Mouse (Mus musculus) stomach, postnatal 0 days (tissue): ENCODE data around the gene Abhd16a. TPM values are rescaled to one million over a fixed set of nuclear protein-coding genes. Genes with fewer than 3 reads are reported as not detected.

ENCODE experiments used
- ATAC-seq: fragments of 200-750 bp; cut with Nextera tagmentation; 2 replicates; pipeline ENCODE4 v1.8.0; 2017; ENCODE audit not compliant: low FRiP score, low TSS enrichment
- DNase-seq: peaks from one replicate; pipeline ENCODE4 v3.0.0-alpha.2; 2016; ENCODE audit warnings: low spot score
- H3K27ac ChIP-seq: fragments of 300-500 bp; sonication (generic); replicated peaks from 2 replicates; pipeline ENCODE4 v1.5.1; 2014; ENCODE audit warnings: mild to moderate bottlenecking, control low read depth
- H3K27me3 ChIP-seq: fragments of 300-500 bp; sonication (generic); 2 replicates; pipeline ENCODE4 v1.6.1; 2014; ENCODE audit warnings: low read length; ENCODE audit not compliant: control insufficient read depth, insufficient read depth
- H3K36me3 ChIP-seq: fragments of 300-500 bp; sonication (generic); 2 replicates; pipeline ENCODE4 v1.6.1; 2014; ENCODE audit warnings: low read length, mixed read lengths; ENCODE audit not compliant: control insufficient read depth, insufficient read depth
- H3K4me1 ChIP-seq: fragments of 300-500 bp; sonication (generic); replicated peaks from 2 replicates; pipeline ENCODE4 v1.6.1; 2014; ENCODE audit warnings: antibody characterized with exemption; ENCODE audit not compliant: control insufficient read depth, insufficient read depth
- H3K4me2 ChIP-seq: fragments of 300-500 bp; sonication (generic); replicated peaks from 2 replicates; pipeline ENCODE4 v1.6.1; 2014; ENCODE audit warnings: low read depth, mild to moderate bottlenecking, control low read depth, moderate library complexity
- H3K4me3 ChIP-seq: fragments of 300-500 bp; sonication (generic); 2 replicates; pipeline ENCODE4 v1.5.1; 2014; ENCODE audit warnings: low read depth, low read length, control low read depth
- H3K9ac ChIP-seq: fragments of 300-500 bp; sonication (generic); 2 replicates; pipeline ENCODE4 v1.6.1; 2014; ENCODE audit warnings: mild to moderate bottlenecking, low read length, control low read depth, mixed read lengths
- H3K9me3 ChIP-seq: fragments of 300-500 bp; sonication (generic); 2 replicates; pipeline ENCODE4 v1.6.1; 2016; ENCODE audit warnings: low read length; ENCODE audit not compliant: control insufficient read depth
- CTCF ChIP-seq: IDR thresholded peaks from 2 replicates; pipeline ENCODE4 v1.5.1; 2016; ENCODE audit warnings: antibody characterized with exemption, low read depth, mild to moderate bottlenecking, moderate library complexity
- EP300 ChIP-seq: optimal IDR thresholded peaks from 2 replicates; pipeline ENCODE3; 2016; ENCODE audit warnings: antibody characterized with exemption
- WGBS: fragments of 180-500 bp; shearing (Covaris S2); extraction: QIAGEN DNeasy Blood & Tissue Kit; methylation state at CpG from one replicate; pipeline ENCODE4 v1.1.7; 2014; 5-methylcytosine and 5-hydroxymethylcytosine counted together
- polyA plus RNA-seq: library from polyadenylated mRNA; unstranded; fragments of >200 nt; fragmentation: Nextera tagmentation; extraction: Ambion mirVana; gene quantifications from 2 replicates; pipeline ENCODE4 v1.2.1, GENCODE M21; 2015

Gene Abhd16a
- polyA plus RNA-seq, 1 experiment from 2014 or later = 74.2 TPM

- DNase-seq (no peak), ATAC-seq (no peak)
- no peak within 1 kb of the TSS for H3K9ac ChIP-seq
- TF ChIP-seq CTCF = no peak
- no peak for TF ChIP-seq EP300
- no peaks in the 10 kb centered on the region for H3K27me3 ChIP-seq
- WGBS = 69% methylated on average over 15 of the region's 15 CpGs
- H3K4me2 ChIP-seq = no peak within 1 kb of the TSS
- no peaks in the 10 kb centered on the region; the same call in none of the 2 replicates for H3K36me3 ChIP-seq
- no peaks in the 10 kb centered on the region for H3K9me3 ChIP-seq
- H3K27ac ChIP-seq = no peak within 1 kb of the TSS
- H3K4me3 ChIP-seq = no peak within 1 kb of the TSS
- H3K4me1 ChIP-seq = peaks cover 2% of the 10 kb centered on the region; the same call in 1 of the 2 replicates
These were observed 42.6 kb downstream of the Abhd16a start, which contains the start of gene Apom for GRCm38 (mm10) chr17:35131500-35132173. TSS of gene Apom (minus strand) at chr17:35132050.

DNA sequence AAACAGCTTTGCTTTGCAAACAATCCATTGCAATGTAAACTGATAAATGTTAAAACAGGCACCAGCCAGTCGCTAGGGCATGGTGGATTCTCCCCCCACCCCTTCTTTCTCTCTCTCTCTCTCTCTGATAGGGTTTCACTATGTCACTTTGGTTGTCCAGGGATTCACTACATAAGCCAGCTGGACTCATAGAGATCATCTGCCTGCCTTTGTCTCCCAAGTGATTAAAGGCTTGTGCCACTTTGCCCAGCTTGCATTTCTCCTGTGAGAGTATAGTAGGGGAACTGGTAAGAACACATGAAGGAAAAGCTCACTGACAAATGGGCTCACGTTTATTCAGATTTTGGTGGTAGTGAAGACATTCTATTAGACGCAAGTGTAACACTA lies 43.1 kb downstream of the Abhd16a start:
- Histone ChIP-seq H3K27me3 (no peaks in the 10 kb centered on the region), H3K36me3 (no peaks in the 10 kb centered on the region; the same call in none of the 2 replicates), H3K9ac (no peak overlapping the region), H3K4me1 (no peaks in the 10 kb centered on the region), H3K4me2 (no peak overlapping the region), H3K4me3 (no peak overlapping the region), H3K9me3 (no peaks in the 10 kb centered on the region), H3K27ac (no peak overlapping the region)
- ATAC-seq (no peak), DNase-seq (no peak)
- WGBS = 67% methylated on average over 3 of the region's 3 CpGs
- TF ChIP-seq EP300 = no peak
- no peak for TF ChIP-seq CTCF

GRCm38 (mm10) chr17:35133517-35133916 lies 44.5 kb downstream of the Abhd16a start:
- ATAC-seq = no peak
- Histone ChIP-seq H3K36me3 (peaks cover 3% of the 10 kb centered on the region), H3K4me2 (no peak overlapping the region), H3K4me3 (no peak overlapping the region), H3K9me3 (no peaks in the 10 kb centered on the region), H3K27ac (no peak overlapping the region), H3K27me3 (no peaks in the 10 kb centered on the region), H3K9ac (no peak overlapping the region), H3K4me1 (no peaks in the 10 kb centered on the region)
- DNase-seq = no peak
- WGBS = 91% methylated on average over 7 of the region's 7 CpGs
- TF ChIP-seq CTCF (no peak), EP300 (no peak)

GRCm38 (mm10) chr17:35134801-35135590 lies 45.9 kb downstream of the Abhd16a start, which contains the start of gene Bag6:
TSS of gene Bag6 (plus strand) at chr17:35135178.
- no peaks in the 10 kb centered on the region for H3K9me3 ChIP-seq
- H3K27me3 ChIP-seq = no peaks in the 10 kb centered on the region
- under 1% methylated on average over 66 of the region's 66 CpGs for WGBS
- ATAC-seq (peak; percentile 90), DNase-seq (peak; percentile 93)
- H3K4me2 ChIP-seq = peak within 1 kb of the TSS; percentile 77
- peak within 1 kb of the TSS; percentile 78 for H3K4me3 ChIP-seq
- peak within 1 kb of the TSS; percentile 88 for H3K9ac ChIP-seq
- peak within 1 kb of the TSS; percentile 96 for H3K27ac ChIP-seq
- peak; percentile 92 for TF ChIP-seq EP300
- TF ChIP-seq CTCF = peak; percentile 31; the same call in 1 of the 2 replicates
- H3K4me1 ChIP-seq = no peaks in the 10 kb centered on the region
- peaks cover 9% of the 10 kb centered on the region for H3K36me3 ChIP-seq

DNA sequence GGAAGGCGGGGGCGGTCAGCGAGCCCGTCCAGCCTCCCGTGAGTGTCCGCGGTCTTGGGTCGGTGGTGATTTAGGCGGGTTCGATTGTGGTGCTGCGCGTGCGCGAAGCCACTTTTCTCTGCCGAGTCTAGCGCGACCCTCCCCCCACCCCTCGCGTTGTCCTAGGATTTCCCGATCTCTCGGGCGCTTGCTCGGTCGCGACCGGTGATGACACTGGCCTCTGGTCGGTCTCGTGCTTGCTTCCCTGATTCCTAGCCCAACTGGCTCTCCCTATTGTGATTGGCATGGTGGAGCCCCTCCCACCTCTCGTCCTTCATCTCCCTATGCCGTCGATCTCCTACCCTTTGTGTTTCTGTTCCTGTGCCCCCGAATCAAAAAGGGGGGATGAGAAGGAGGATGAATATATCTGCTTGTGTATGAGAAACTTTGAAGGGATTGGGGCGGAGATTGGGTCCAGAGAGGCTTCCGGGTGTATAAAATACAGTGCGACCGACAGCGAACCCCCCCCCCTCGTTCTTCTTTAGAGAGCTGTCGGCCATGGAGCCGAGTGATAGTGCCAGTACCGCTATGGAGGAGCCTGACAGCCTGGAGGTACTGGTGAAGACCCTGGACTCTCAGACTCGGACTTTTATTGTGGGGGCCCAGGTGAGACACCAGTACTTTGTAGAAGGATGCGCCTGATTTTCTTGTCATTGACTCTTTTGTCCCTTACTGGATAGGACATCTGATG lies 46.7 kb downstream of the Abhd16a start:
- Histone ChIP-seq H3K4me3 (peak overlapping the region; percentile 78), H3K27ac (peak overlapping the region; percentile 96), H3K4me2 (peak overlapping the region; percentile 77), H3K36me3 (peaks cover 15% of the 10 kb centered on the region), H3K27me3 (no peaks in the 10 kb centered on the region), H3K9me3 (no peaks in the 10 kb centered on the region), H3K9ac (peak overlapping the region; percentile 88), H3K4me1 (no peaks in the 10 kb centered on the region)
- DNase-seq (no peak), ATAC-seq (peak; percentile 63)
- under 1% methylated on average over 41 of the region's 43 CpGs for WGBS
- no peak for TF ChIP-seq CTCF
- TF ChIP-seq EP300 = no peak
